Mouse (Mus musculus) telencephalon, adult 2 months (tissue): ENCODE measurements around the gene Mamdc2.
A peak's percentile ranks its signal among the peaks of the same experiment; 100 is the strongest.

ENCODE experiments used
- DNase-seq: peaks from one replicate; pipeline ENCODE4 v3.0.0-alpha.2; 2011; ENCODE audit warnings: low read depth, low spot score

Gene Mamdc2

DNA sequence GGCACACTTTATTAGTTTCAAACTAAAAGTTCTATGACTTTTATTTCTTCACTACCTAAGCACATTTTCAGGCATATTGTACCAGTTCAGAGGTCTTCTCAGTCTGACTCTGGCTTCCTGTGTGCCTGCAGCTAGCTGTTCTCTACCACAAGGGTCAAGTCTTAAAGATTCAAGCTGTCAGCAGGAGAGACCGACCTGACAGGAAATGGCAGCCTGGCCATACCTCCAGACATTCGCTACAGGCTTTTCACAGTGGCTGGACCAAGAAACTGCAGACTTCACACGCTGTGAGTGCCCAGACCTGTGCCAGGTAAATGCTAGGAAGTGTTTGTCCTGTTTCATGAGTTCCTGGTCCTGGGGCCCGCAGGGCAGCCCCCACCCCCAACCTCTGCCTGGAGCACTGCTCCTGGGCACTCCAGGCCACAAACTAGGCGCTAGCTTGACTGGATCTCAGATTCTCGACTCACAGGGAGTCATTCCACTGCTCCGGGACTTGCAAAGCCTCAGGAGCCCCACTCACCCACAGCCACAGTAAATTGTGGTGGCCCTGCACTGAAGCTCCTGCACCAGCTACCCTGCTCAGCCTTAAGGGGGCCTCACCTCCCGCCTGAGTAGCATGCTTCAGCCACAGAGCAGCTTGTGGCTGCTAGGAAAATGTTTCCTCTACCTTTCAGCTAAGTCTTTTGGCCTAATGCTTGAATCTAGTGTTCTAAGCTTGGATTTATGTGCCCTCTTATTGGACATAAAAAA, 166.2 kb downstream of the Mamdc2 start:
- DNase-seq, result no peak

- no peak for DNase-seq
These were observed 174.1 kb downstream of the Mamdc2 start for GRCm38 (mm10) chr19:23274054-23274724.

GRCm38 (mm10) chr19:23273355-23274053, 174.7 kb downstream of the Mamdc2 start, which contains the start of gene Smc5:
Gene Smc5, minus strand, starts transcription at chr19:23273897.
- DNase-seq, result peak; percentile 41

DNA sequence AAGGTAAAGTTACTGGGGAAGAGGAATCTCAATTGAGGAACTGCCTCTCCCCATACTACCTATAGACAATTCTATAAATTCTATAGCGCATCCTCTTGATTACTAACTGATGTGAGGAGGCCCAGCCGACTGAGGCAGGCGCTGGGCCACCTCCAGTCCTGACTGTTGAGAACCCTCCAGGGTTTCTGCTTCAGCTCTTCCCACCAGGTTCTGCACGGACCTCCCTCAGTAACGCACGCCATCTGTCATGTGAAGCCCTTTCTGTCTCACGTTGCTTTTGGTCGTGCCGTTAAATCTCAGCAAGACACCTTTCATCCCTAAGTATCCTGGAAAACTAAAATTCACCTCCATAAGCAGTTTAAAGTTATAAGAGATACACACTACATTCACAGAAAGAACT, 191.5 kb downstream of the Mamdc2 start:
- DNase-seq, result no peak
